Mouse (Mus musculus) embryonic facial prominence, embryonic 13.5 days (tissue): ENCODE results near the gene Hnrnpf. TPM values are rescaled to one million over a fixed set of nuclear protein-coding genes. Genes with fewer than 3 reads are reported as not detected.
A peak's percentile ranks its signal among the peaks of the same experiment; 100 is the strongest.

Experiments
- ATAC-seq: fragments of 200-750 bp; cut with Nextera tagmentation; 2 replicates; pipeline ENCODE4 v1.8.0; 2017; ENCODE audit warnings: low read depth; ENCODE audit not compliant: insufficient number of reproducible peaks, insufficient read depth, low FRiP score, low TSS enrichment
- H3K27ac ChIP-seq: fragments of 300-500 bp; sonication (generic); 2 replicates; pipeline ENCODE4 v1.5.1; 2015; ENCODE audit warnings: moderate library complexity, mild to moderate bottlenecking, inconsistent platforms
- H3K27me3 ChIP-seq: fragments of 300-500 bp; sonication (generic); 2 replicates; pipeline ENCODE4 v1.6.1; 2015; ENCODE audit warnings: mild to moderate bottlenecking, inconsistent platforms
- H3K36me3 ChIP-seq: fragments of 300-500 bp; sonication (generic); 2 replicates; pipeline ENCODE4 v1.6.1; 2015; ENCODE audit warnings: mild to moderate bottlenecking, inconsistent platforms
- H3K4me1 ChIP-seq: fragments of 300-500 bp; sonication (generic); 2 replicates; pipeline ENCODE4 v1.6.1; 2015; ENCODE audit warnings: inconsistent platforms
- H3K4me2 ChIP-seq: fragments of 300-500 bp; sonication (generic); 2 replicates; pipeline ENCODE4 v1.6.1; 2015; ENCODE audit warnings: moderate library complexity, mild to moderate bottlenecking, inconsistent platforms
- H3K4me3 ChIP-seq: fragments of 300-500 bp; sonication (generic); 2 replicates; pipeline ENCODE4 v1.5.1; 2015; ENCODE audit warnings: mild to moderate bottlenecking, inconsistent platforms
- H3K9ac ChIP-seq: fragments of 300-500 bp; sonication (generic); 2 replicates; pipeline ENCODE4 v1.6.1; 2015; ENCODE audit warnings: mild to moderate bottlenecking, inconsistent platforms
- H3K9me3 ChIP-seq: fragments of 300-500 bp; sonication (generic); 2 replicates; pipeline ENCODE4 v1.6.1; 2016; ENCODE audit warnings: inconsistent platforms
- WGBS: fragments of 180-500 bp; shearing (Covaris S2); methylation state at CpG from one replicate; pipeline ENCODE4 v1.1.7; 2015; ENCODE audit warnings: mixed read lengths; 5-methylcytosine and 5-hydroxymethylcytosine counted together
- polyA plus RNA-seq: library from polyadenylated mRNA; unstranded; fragments of >200 nt; fragmentation: Nextera tagmentation; extraction: Ambion mirVana; gene quantifications from 2 replicates; pipeline ENCODE4 v1.2.1, GENCODE M21; 2015

Gene Hnrnpf
- polyA plus RNA-seq, 1 experiment from 2014 or later, result 612 TPM

- no peaks in the 10 kb centered on the region for H3K9me3 ChIP-seq
- H3K27me3 ChIP-seq, result no peaks in the 10 kb centered on the region
- H3K9ac ChIP-seq, result no peak overlapping the region
- no peaks in the 10 kb centered on the region for H3K36me3 ChIP-seq
- no peak overlapping the region for H3K4me2 ChIP-seq
- WGBS, result 88% methylated on average over 2 of the region's 2 CpGs
- no peaks in the 10 kb centered on the region for H3K4me1 ChIP-seq
- ATAC-seq, result no peak
- no peak overlapping the region for H3K4me3 ChIP-seq
- H3K27ac ChIP-seq, result no peak overlapping the region
Measured at GRCm38 (mm10) chr6:117893435-117893834, 6.7 kb upstream of the Hnrnpf start.

- H3K9ac ChIP-seq, result no peak overlapping the region
- no peak for ATAC-seq
- no peak overlapping the region for H3K4me3 ChIP-seq
- WGBS, result 67% methylated on average over 5 of the region's 5 CpGs
- no peak overlapping the region for H3K4me2 ChIP-seq
- H3K27me3 ChIP-seq, result no peaks in the 10 kb centered on the region
- no peaks in the 10 kb centered on the region for H3K36me3 ChIP-seq
- H3K27ac ChIP-seq, result no peak overlapping the region
- H3K9me3 ChIP-seq, result no peaks in the 10 kb centered on the region
- H3K4me1 ChIP-seq, result no peaks in the 10 kb centered on the region
Measured at GRCm38 (mm10) chr6:117897800-117898199, 2.3 kb upstream of the Hnrnpf start.

GRCm38 (mm10) chr6:117901510-117902402 lies 1.6 kb downstream of the Hnrnpf start:
- H3K27me3 ChIP-seq, result no peaks in the 10 kb centered on the region
- no peak for ATAC-seq
- no peak overlapping the region for H3K4me3 ChIP-seq
- 70% methylated on average over 9 of the region's 9 CpGs for WGBS
- peaks cover 7% of the 10 kb centered on the region; the same call in 1 of the 2 replicates for H3K4me1 ChIP-seq
- H3K36me3 ChIP-seq, result no peaks in the 10 kb centered on the region
- H3K9me3 ChIP-seq, result no peaks in the 10 kb centered on the region
- H3K4me2 ChIP-seq, result no peak overlapping the region
- H3K9ac ChIP-seq, result no peak overlapping the region
- H3K27ac ChIP-seq, result no peak overlapping the region

GRCm38 (mm10) chr6:117902556-117902955 lies 2.4 kb downstream of the Hnrnpf start:
- no peak overlapping the region for H3K9ac ChIP-seq
- 72% methylated on average over 4 of the region's 4 CpGs for WGBS
- no peak overlapping the region for H3K4me2 ChIP-seq
- no peaks in the 10 kb centered on the region for H3K9me3 ChIP-seq
- H3K36me3 ChIP-seq, result no peaks in the 10 kb centered on the region
- no peak overlapping the region for H3K27ac ChIP-seq
- no peaks in the 10 kb centered on the region for H3K27me3 ChIP-seq
- no peak overlapping the region for H3K4me3 ChIP-seq
- ATAC-seq, result no peak
- H3K4me1 ChIP-seq, result peaks cover 7% of the 10 kb centered on the region; the same call in 1 of the 2 replicates

- ATAC-seq, result no peak
Measured at GRCm38 (mm10) chr6:117903836-117904235, 3.7 kb downstream of the Hnrnpf start.

GRCm38 (mm10) chr6:117905260-117905930 lies 5.3 kb downstream of the Hnrnpf start:
- 26% methylated on average over 4 of the region's 4 CpGs for WGBS
- H3K4me3 ChIP-seq, result peak overlapping the region; percentile 99
- no peak for ATAC-seq
- peak overlapping the region; percentile 86 for H3K27ac ChIP-seq
- no peaks in the 10 kb centered on the region for H3K27me3 ChIP-seq
- peak overlapping the region; percentile 75 for H3K9ac ChIP-seq
- peaks cover 27% of the 10 kb centered on the region for H3K4me1 ChIP-seq
- H3K9me3 ChIP-seq, result no peaks in the 10 kb centered on the region
- no peaks in the 10 kb centered on the region for H3K36me3 ChIP-seq
- H3K4me2 ChIP-seq, result peak overlapping the region; percentile 70

More at GRCm38 (mm10) chr6:117903836-117904235, 3.7 kb downstream of the Hnrnpf start:
- Histone ChIP-seq H3K9me3 (no peaks in the 10 kb centered on the region), H3K27me3 (no peaks in the 10 kb centered on the region), H3K4me1 (peaks cover 12% of the 10 kb centered on the region), H3K4me2 (no peak overlapping the region), H3K4me3 (no peak overlapping the region), H3K36me3 (no peaks in the 10 kb centered on the region), H3K27ac (no peak overlapping the region), H3K9ac (0 out of 2 replicates have a peak overlapping the region, but pooled peaks have one; percentile 6)
- WGBS, result 87% methylated on average over 3 of the region's 3 CpGs

- under 1% methylated on average over 25 of the region's 25 CpGs for WGBS
- no peak for ATAC-seq
Measured at GRCm38 (mm10) chr6:117906015-117906531, 5.9 kb downstream of the Hnrnpf start.

GRCm38 (mm10) chr6:117906590-117907271 lies 6.6 kb downstream of the Hnrnpf start:
- WGBS, result under 1% methylated on average over 65 of the region's 68 CpGs
- Histone ChIP-seq H3K27ac (peak overlapping the region; percentile 98), H3K9me3 (no peaks in the 10 kb centered on the region), H3K9ac (peak overlapping the region; percentile 96), H3K36me3 (no peaks in the 10 kb centered on the region), H3K4me1 (peaks cover 27% of the 10 kb centered on the region), H3K27me3 (no peaks in the 10 kb centered on the region), H3K4me2 (peak overlapping the region; percentile 70), H3K4me3 (peak overlapping the region; percentile 99)
- peak; percentile 95 for ATAC-seq

More at GRCm38 (mm10) chr6:117906015-117906531, 5.9 kb downstream of the Hnrnpf start:
- peak overlapping the region; percentile 70 for H3K4me2 ChIP-seq
- H3K9ac ChIP-seq, result peak overlapping the region; percentile 75
- H3K4me3 ChIP-seq, result peak overlapping the region; percentile 99
- H3K27me3 ChIP-seq, result no peaks in the 10 kb centered on the region
- peaks cover 27% of the 10 kb centered on the region for H3K4me1 ChIP-seq
- no peaks in the 10 kb centered on the region for H3K9me3 ChIP-seq
- H3K27ac ChIP-seq, result peak overlapping the region; percentile 86
- no peaks in the 10 kb centered on the region for H3K36me3 ChIP-seq

- peak overlapping the region; percentile 70 for H3K4me2 ChIP-seq
- peak overlapping the region; percentile 96 for H3K9ac ChIP-seq
- under 1% methylated on average over 65 of the region's 77 CpGs for WGBS
- ATAC-seq, result peak; percentile 83
- H3K4me3 ChIP-seq, result peak overlapping the region; percentile 99
- H3K4me1 ChIP-seq, result peaks cover 27% of the 10 kb centered on the region
- no peaks in the 10 kb centered on the region for H3K27me3 ChIP-seq
- peak overlapping the region; percentile 98 for H3K27ac ChIP-seq
- H3K9me3 ChIP-seq, result no peaks in the 10 kb centered on the region
- H3K36me3 ChIP-seq, result no peaks in the 10 kb centered on the region
Measured at GRCm38 (mm10) chr6:117907301-117907978, 7.3 kb downstream of the Hnrnpf start.

- Histone ChIP-seq H3K9me3 (no peaks in the 10 kb centered on the region), H3K9ac (peak overlapping the region; percentile 96), H3K4me2 (peak overlapping the region; percentile 70), H3K36me3 (no peaks in the 10 kb centered on the region), H3K4me1 (peaks cover 27% of the 10 kb centered on the region), H3K4me3 (peak overlapping the region; percentile 99), H3K27ac (peak overlapping the region; percentile 98), H3K27me3 (no peaks in the 10 kb centered on the region)
- ATAC-seq, result no peak
- 0% methylated on average over 26 of the region's 26 CpGs for WGBS
Measured at GRCm38 (mm10) chr6:117907979-117908355, 7.8 kb downstream of the Hnrnpf start.
